Mouse (Mus musculus): ENCODE results near the gene Phlpp1. TPM values are rescaled to one million over a fixed set of nuclear protein-coding genes. Genes with fewer than 3 reads are reported as not detected.

Gene Phlpp1
- total and polyA plus RNA-seq, 3 experiments: 5.0 to 9.4 TPM; not detected in 1

DNA sequence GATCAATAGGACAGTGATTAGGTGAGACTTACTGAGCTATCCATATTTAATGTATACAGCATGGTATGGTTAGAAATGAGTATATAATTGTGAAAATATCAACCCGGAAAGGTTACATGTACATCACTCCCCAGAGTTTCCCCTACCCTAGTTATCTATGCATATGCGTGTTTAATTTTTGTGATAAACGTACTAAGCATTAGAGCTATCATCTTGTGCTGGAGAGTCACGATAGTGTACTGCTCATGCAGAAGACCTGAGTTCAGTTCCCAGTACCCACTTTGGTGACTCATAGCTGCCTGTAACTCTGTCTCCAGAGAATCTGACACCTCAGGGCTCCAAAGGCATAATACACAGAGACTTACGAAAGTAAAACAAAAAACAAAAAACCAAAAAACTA is 11.9 kb upstream of the Phlpp1 start:
- no peak overlapping the region for H3K9ac ChIP-seq (ENCODE audit: control insufficient read depth, low read depth, low read length, poor library complexity, severe bottlenecking)
- H3K4me1 ChIP-seq (ENCODE audit: control insufficient read depth in 1 of 2, insufficient read depth in 2 of 2, low read length in 2 of 2): peaks cover 26 to 38% of the 10 kb centered on the region in 2 experiments
- no peaks in the 10 kb centered on the region for H3K9me3 ChIP-seq (replicated peaks; ENCODE audit: insufficient read depth, low read length)
- H3K27me3 ChIP-seq (ENCODE audit: control insufficient read depth in 1 of 2, insufficient read depth in 2 of 2, low read length in 2 of 2): no peaks in the 10 kb centered on the region
- H3K4me3 ChIP-seq (ENCODE audit: control insufficient read depth in 1 of 2, insufficient read depth in 1 of 2, low read depth in 2 of 2, low read length in 2 of 2): peak overlapping the region in 1 of 2 experiments; percentile 40; a peak in 2 of 4 replicates
- H3K27ac ChIP-seq (ENCODE audit: control insufficient read depth, low read depth, low read length): peak overlapping the region; percentile 52
- H3K79me2 ChIP-seq (ENCODE audit: control insufficient read depth, insufficient read depth, low read length, poor library complexity): no peaks in the 10 kb centered on the region
- DNase-seq (ENCODE audit: low read depth, low spot score): peak; percentile 81
- H3K36me3 ChIP-seq (ENCODE audit: control insufficient read depth in 1 of 2, insufficient read depth in 2 of 2, low read length in 2 of 2): peaks cover 0 to 36% of the 10 kb centered on the region in 2 experiments; a peak in 2 of 4 replicates
- TF ChIP-seq RCOR1 (IDR thresholded peaks at IDR 0.05; ENCODE audit: low read depth, low read length) (peak; percentile 68; the same call in 1 of the 2 replicates), BHLHE40 (IDR thresholded peaks at IDR 0.05; ENCODE audit: borderline replicate concordance, low read depth, low read length) (peak; percentile 49; the same call in 1 of the 2 replicates), SIN3A (IDR thresholded peaks at IDR 0.05; ENCODE audit: low read length) (peak; percentile 51), CHD1 (IDR thresholded peaks at IDR 0.05; ENCODE audit: low read depth, low read length) (no peak), ZKSCAN1 (IDR thresholded peaks at IDR 0.05; ENCODE audit: low read depth, low read length) (no peak), RAD21 (IDR thresholded peaks at IDR 0.05; ENCODE audit: low read depth, low read length) (no peak), HCFC1 (IDR thresholded peaks at IDR 0.05; ENCODE audit: low read depth, low read length) (no peak), UBTF (IDR thresholded peaks at IDR 0.05; ENCODE audit: borderline replicate concordance, insufficient read depth, low read depth, low read length) (no peak), ELF1 (IDR thresholded peaks at IDR 0.05; ENCODE audit: low read depth, low read length) (0 out of 2 replicates have a peak, but pooled peaks have one; percentile 20), POLR2AphosphoS5 (IDR thresholded peaks at IDR 0.05; ENCODE audit: borderline replicate concordance, low read depth, low read length) (no peak), MAFK (IDR thresholded peaks at IDR 0.05; ENCODE audit: borderline replicate concordance, low read depth, low read length) (peak; percentile 12; the same call in 1 of the 2 replicates), ZMIZ1 (IDR thresholded peaks at IDR 0.05; ENCODE audit: low read depth, low read length) (peak; percentile 35; the same call in 1 of the 2 replicates), NELFE (IDR thresholded peaks at IDR 0.05; ENCODE audit: low read depth, low read length) (no peak), TBP (IDR thresholded peaks at IDR 0.05; ENCODE audit: low read depth, low read length) (no peak), CHD2 (IDR thresholded peaks at IDR 0.05; ENCODE audit: low read length) (no peak; the same call in 1 of the 2 replicates), POLR2A (IDR thresholded peaks at IDR 0.05; ENCODE audit: control insufficient read depth in 1 of 2, insufficient read depth in 1 of 2, low read depth in 1 of 2, low read length in 2 of 2, poor library complexity in 1 of 2) (no peak), MAZ (IDR thresholded peaks at IDR 0.05; ENCODE audit: low read depth, low read length) (peak; percentile 78), TCF12 (IDR thresholded peaks at IDR 0.05; ENCODE audit: low read depth, low read length) (peak; percentile 81), TAL1 (IDR thresholded peaks at IDR 0.05; ENCODE audit: low read length) (0 out of 2 replicates have a peak, but pooled peaks have one; percentile 16), USF1 (IDR thresholded peaks at IDR 0.05; ENCODE audit: low read depth, low read length) (0 out of 2 replicates have a peak, but pooled peaks have one; percentile 25), MYC (IDR thresholded peaks at IDR 0.05; ENCODE audit: low read depth, low read length) (peak; percentile 65; the same call in 1 of the 2 replicates), CTCF (IDR thresholded peaks at IDR 0.05 in 2 of 3, conservative IDR thresholded peaks at IDR 0.05 in 1 of 3; ENCODE audit: control insufficient read depth in 1 of 3, insufficient read depth in 1 of 3, low read depth in 2 of 3, low read length in 3 of 3, poor library complexity in 1 of 3, severe bottlenecking in 1 of 3) (no peak), USF2 (IDR thresholded peaks at IDR 0.05; ENCODE audit: borderline replicate concordance in 1 of 2, insufficient read depth in 1 of 2, low read depth in 1 of 2, low read length in 2 of 2) (no peak), MAX (IDR thresholded peaks at IDR 0.05; ENCODE audit: low read length) (no peak), GABPA (IDR thresholded peaks at IDR 0.05; ENCODE audit: low read depth, low read length) (no peak), KAT2A (conservative IDR thresholded peaks at IDR 0.05; ENCODE audit: low read depth, low read length) (peak; percentile 42; the same call in 1 of the 2 replicates), MXI1 (IDR thresholded peaks at IDR 0.05; ENCODE audit: low read depth, low read length) (0 out of 2 replicates have a peak, but pooled peaks have one; percentile 40), SMC3 (IDR thresholded peaks at IDR 0.05; ENCODE audit: low read depth, low read length) (0 out of 2 replicates have a peak, but pooled peaks have one; percentile 11), JUND (IDR thresholded peaks at IDR 0.05; ENCODE audit: low read depth, low read length) (0 out of 2 replicates have a peak, but pooled peaks have one; percentile 49), NRF1 (IDR thresholded peaks at IDR 0.05; ENCODE audit: insufficient read depth, low read depth, low read length, poor library complexity, severe bottlenecking) (no peak), ETS1 (IDR thresholded peaks at IDR 0.05; ENCODE audit: low read depth, low read length) (peak; percentile 83), EP300 (IDR thresholded peaks at IDR 0.05; ENCODE audit: low read depth in 1 of 2, low read length in 2 of 2) (peak; percentile 80 to 81), ZNF384 (IDR thresholded peaks at IDR 0.05; ENCODE audit: low read depth, low read length) (no peak), POLR2AphosphoS2 (IDR thresholded peaks at IDR 0.05; ENCODE audit: low read length) (no peak), ZC3H11A (IDR thresholded peaks at IDR 0.05; ENCODE audit: low read depth, low read length) (no peak), MEF2A (IDR thresholded peaks at IDR 0.05; ENCODE audit: extremely low read depth, insufficient replicate concordance, low read depth, low read length, poor library complexity, severe bottlenecking) (no peak)

All from MEL (cell line).